Mouse (Mus musculus) heart, embryonic 12.5 days (tissue): Measurements from ENCODE around the gene Msi2. TPM values are rescaled to one million over a fixed set of nuclear protein-coding genes. Genes with fewer than 3 reads are reported as not detected.

Experiments used
- ATAC-seq: fragments of 200-750 bp; cut with Nextera tagmentation; 2 replicates; pipeline ENCODE4 v1.8.0; 2017; ENCODE audit warnings: moderate TSS enrichment, moderate library complexity; ENCODE audit not compliant: insufficient number of reproducible peaks, low FRiP score
- H3K27ac ChIP-seq: fragments of 300-500 bp; sonication (generic); 2 replicates; pipeline ENCODE4 v1.5.1; 2016; ENCODE audit warnings: mild to moderate bottlenecking, moderate library complexity; ENCODE audit not compliant: poor library complexity, severe bottlenecking
- H3K27me3 ChIP-seq: fragments of 300-500 bp; sonication (generic); replicated peaks from 2 replicates; pipeline ENCODE4 v1.6.1; 2016; ENCODE audit warnings: mild to moderate bottlenecking, moderate library complexity
- H3K36me3 ChIP-seq: fragments of 300-500 bp; sonication (generic); 2 replicates; pipeline ENCODE4 v1.6.1; 2016; ENCODE audit warnings: mild to moderate bottlenecking, moderate library complexity
- H3K4me1 ChIP-seq: fragments of 300-500 bp; sonication (generic); replicated peaks from 2 replicates; pipeline ENCODE4 v1.6.1; 2016; ENCODE audit warnings: mild to moderate bottlenecking
- H3K4me2 ChIP-seq: fragments of 300-500 bp; sonication (generic); 2 replicates; pipeline ENCODE4 v1.6.1; 2016; ENCODE audit warnings: mild to moderate bottlenecking, moderate library complexity
- H3K4me3 ChIP-seq: fragments of 300-500 bp; sonication (generic); 2 replicates; pipeline ENCODE4 v1.5.1; 2016; ENCODE audit warnings: mild to moderate bottlenecking
- H3K9ac ChIP-seq: fragments of 300-500 bp; sonication (generic); 2 replicates; pipeline ENCODE4 v1.6.1; 2016; ENCODE audit warnings: mild to moderate bottlenecking, moderate library complexity
- H3K9me3 ChIP-seq: fragments of 300-500 bp; sonication (generic); replicated peaks from 2 replicates; pipeline ENCODE4 v1.6.1; 2016; ENCODE audit warnings: mild to moderate bottlenecking, moderate library complexity
- WGBS: fragments of 180-500 bp; shearing (Covaris S2); methylation state at CpG from one replicate; pipeline ENCODE4 v1.1.7; 2016; 5-methylcytosine and 5-hydroxymethylcytosine counted together
- microRNA-seq: library from miRNA; unstranded; fragments of <30 nt; microRNA quantifications from one replicate; pipeline ENCODE4, GENCODE M21; 2017
- polyA plus RNA-seq: library from polyadenylated mRNA; unstranded; fragments of >200 nt; fragmentation: Nextera tagmentation; extraction: Ambion mirVana; gene quantifications from 2 replicates; pipeline ENCODE4 v1.2.1, GENCODE M21; 2016

Gene Msi2
- polyA plus RNA-seq, 1 experiment from 2014 or later: 20.5 TPM

- H3K9ac ChIP-seq: no peak overlapping the region
- H3K4me2 ChIP-seq: peak overlapping the region; percentile 39
- WGBS: 33% methylated on average over 6 of the region's 6 CpGs
These were observed 416.7 kb downstream of the Msi2 start for GRCm38 (mm10) chr11:88301619-88302018.

GRCm38 (mm10) chr11:88299345-88299744 lies 419.0 kb downstream of the Msi2 start:
- 79% methylated on average over 4 of the region's 4 CpGs for WGBS
- Histone ChIP-seq H3K4me1 (peaks cover 15% of the 10 kb centered on the region), H3K9ac (no peak overlapping the region), H3K36me3 (no peaks in the 10 kb centered on the region), H3K27ac (no peak overlapping the region), H3K4me2 (no peak overlapping the region), H3K27me3 (no peaks in the 10 kb centered on the region), H3K9me3 (no peaks in the 10 kb centered on the region), H3K4me3 (no peak overlapping the region)
- no peak for ATAC-seq

More at GRCm38 (mm10) chr11:88301619-88302018, 416.7 kb downstream of the Msi2 start:
- Histone ChIP-seq H3K4me3 (no peak overlapping the region), H3K27me3 (no peaks in the 10 kb centered on the region), H3K27ac (no peak overlapping the region), H3K36me3 (no peaks in the 10 kb centered on the region), H3K4me1 (peaks cover 9% of the 10 kb centered on the region), H3K9me3 (no peaks in the 10 kb centered on the region)
- ATAC-seq: no peak

- peaks cover 24% of the 10 kb centered on the region for H3K4me1 ChIP-seq
These were observed 420.8 kb downstream of the Msi2 start for GRCm38 (mm10) chr11:88297526-88297925.

GRCm38 (mm10) chr11:88295298-88295697 lies 423.0 kb downstream of the Msi2 start:
- H3K9me3 ChIP-seq: no peaks in the 10 kb centered on the region
- H3K4me2 ChIP-seq: no peak overlapping the region
- H3K27ac ChIP-seq: no peak overlapping the region
- 80% methylated on average over 5 of the region's 5 CpGs for WGBS
- peaks cover 31% of the 10 kb centered on the region for H3K4me1 ChIP-seq
- H3K9ac ChIP-seq: no peak overlapping the region
- H3K36me3 ChIP-seq: no peaks in the 10 kb centered on the region
- no peak overlapping the region for H3K4me3 ChIP-seq
- H3K27me3 ChIP-seq: no peaks in the 10 kb centered on the region
- ATAC-seq: no peak

More at GRCm38 (mm10) chr11:88297526-88297925, 420.8 kb downstream of the Msi2 start:
- Histone ChIP-seq H3K9ac (no peak overlapping the region), H3K4me3 (no peak overlapping the region), H3K27ac (no peak overlapping the region), H3K9me3 (no peaks in the 10 kb centered on the region), H3K27me3 (no peaks in the 10 kb centered on the region), H3K4me2 (no peak overlapping the region), H3K36me3 (no peaks in the 10 kb centered on the region)
- WGBS: 73% methylated on average over 4 of the region's 4 CpGs
- ATAC-seq: no peak

- H3K36me3 ChIP-seq: no peaks in the 10 kb centered on the region
- no peak for ATAC-seq
- 41% methylated on average over 17 of the region's 17 CpGs for WGBS
- H3K9ac ChIP-seq: peak overlapping the region; percentile 14; the same call in 1 of the 2 replicates
- H3K4me1 ChIP-seq: peaks cover 32% of the 10 kb centered on the region
- peak overlapping the region; percentile 10; the same call in 1 of the 2 replicates for H3K4me3 ChIP-seq
- H3K9me3 ChIP-seq: no peaks in the 10 kb centered on the region
- no peaks in the 10 kb centered on the region for H3K27me3 ChIP-seq
- H3K27ac ChIP-seq: no peak overlapping the region
- peak overlapping the region; percentile 56 for H3K4me2 ChIP-seq
These were observed 424.0 kb downstream of the Msi2 start for GRCm38 (mm10) chr11:88294394-88294710.

GRCm38 (mm10) chr11:88293631-88294393 lies 424.5 kb downstream of the Msi2 start, which contains the start of gene Ccdc182:
TSS of gene Ccdc182 (plus strand) at chr11:88294058.
- Histone ChIP-seq H3K4me2 (peak within 1 kb of the TSS; percentile 56), H3K9ac (peak within 1 kb of the TSS; percentile 14; the same call in 1 of the 2 replicates), H3K9me3 (no peaks in the 10 kb centered on the region), H3K36me3 (no peaks in the 10 kb centered on the region), H3K4me3 (peak within 1 kb of the TSS; percentile 10; the same call in 1 of the 2 replicates), H3K27me3 (no peaks in the 10 kb centered on the region), H3K4me1 (peaks cover 38% of the 10 kb centered on the region), H3K27ac (no peak within 1 kb of the TSS)
- ATAC-seq: no peak
- WGBS: 37% methylated on average over 20 of the region's 20 CpGs

- Histone ChIP-seq H3K4me3 (no peak overlapping the region), H3K36me3 (no peaks in the 10 kb centered on the region), H3K9me3 (no peaks in the 10 kb centered on the region), H3K27me3 (no peaks in the 10 kb centered on the region), H3K9ac (no peak overlapping the region), H3K27ac (no peak overlapping the region), H3K4me2 (no peak overlapping the region), H3K4me1 (peaks cover 45% of the 10 kb centered on the region)
- 28% methylated on average over 4 of the region's 4 CpGs for WGBS
- ATAC-seq: no peak; the same call in 1 of the 2 replicates
These were observed 426.6 kb downstream of the Msi2 start for GRCm38 (mm10) chr11:88291688-88292087.

GRCm38 (mm10) chr11:88291245-88291644 lies 427.1 kb downstream of the Msi2 start:
- no peak overlapping the region; the same call in 1 of the 2 replicates for H3K9ac ChIP-seq
- no peak overlapping the region for H3K27ac ChIP-seq
- H3K36me3 ChIP-seq: no peaks in the 10 kb centered on the region
- H3K27me3 ChIP-seq: no peaks in the 10 kb centered on the region
- no peak overlapping the region for H3K4me3 ChIP-seq
- H3K9me3 ChIP-seq: no peaks in the 10 kb centered on the region
- H3K4me1 ChIP-seq: peaks cover 45% of the 10 kb centered on the region
- 35% methylated on average over 4 of the region's 4 CpGs for WGBS
- no peak for ATAC-seq
- no peak overlapping the region for H3K4me2 ChIP-seq

Small RNA genes within 50 kb of the gene (microRNA-seq; reads per million reads assigned to microRNA genes)
- 5.0 reads per million, percentile 16 among the genes with 10 or more reads in this experiment for gene Mir378b

Other genes starting within 250 kb of the Msi2 start
- 34.1 and 38.9 TPM in 2 replicates for gene Akap1, start 146.1 kb upstream of the Msi2 start, polyA plus RNA-seq
- gene Scpep1, start 237.0 kb upstream of the Msi2 start, polyA plus RNA-seq: 47.2 and 47.5 TPM in 2 replicates
- not detected in 2 replicates for gene Elobl, start 248.4 kb upstream of the Msi2 start, polyA plus RNA-seq